Mouse (Mus musculus): ENCODE measurements around the gene Tbk1.

Gene Tbk1

DNA sequence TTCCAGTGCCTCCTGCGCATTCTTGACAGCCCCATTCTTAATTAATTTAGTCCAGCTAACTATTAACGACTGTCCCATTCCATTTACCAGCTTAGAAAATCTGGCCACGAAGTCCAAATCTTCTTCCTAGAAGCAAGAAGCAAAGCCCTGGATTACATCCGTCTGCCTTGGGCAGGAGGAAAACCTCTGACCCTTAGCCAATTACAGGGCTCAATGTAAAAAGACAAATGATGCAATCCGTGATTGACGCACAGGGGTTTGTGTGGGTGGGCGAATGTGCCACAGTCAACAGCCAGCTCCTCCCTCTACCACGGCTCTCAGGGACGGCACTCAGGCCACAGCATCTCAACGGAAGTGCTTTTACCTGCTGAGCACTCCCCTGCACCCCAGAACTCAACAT lies 25.0 kb upstream of the Tbk1 start:
- DNase-seq (ENCODE audit: low read depth, low spot score), result no peak
- H3K27me3 ChIP-seq (ENCODE audit: control insufficient read depth, insufficient read depth, low read length, poor library complexity, severe bottlenecking), result no peaks in the 10 kb centered on the region
- H3K36me3 ChIP-seq (ENCODE audit: control insufficient read depth, insufficient read depth, low read length, poor library complexity, severe bottlenecking), result peaks cover 20% of the 10 kb centered on the region

DNA sequence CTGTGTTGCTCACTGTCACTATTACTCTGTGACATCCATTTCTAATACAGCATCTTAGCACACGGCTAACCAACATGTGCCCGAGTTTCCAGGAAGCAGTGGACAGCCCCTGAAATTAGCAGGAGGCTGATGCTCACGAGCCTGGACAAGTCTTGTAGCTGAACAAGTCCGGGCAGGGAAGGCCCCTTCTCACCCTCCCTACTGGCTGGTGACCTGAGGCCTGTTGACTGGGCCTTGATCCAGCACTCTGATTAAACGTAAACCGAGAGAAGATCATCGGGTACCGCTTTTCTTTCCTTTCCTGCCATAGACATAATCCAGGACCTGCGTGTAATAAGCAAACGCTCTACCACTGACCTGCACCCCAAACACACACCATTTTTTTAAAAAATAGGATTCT lies 21.6 kb upstream of the Tbk1 start:
- DNase-seq (ENCODE audit: low read depth, low spot score), result no peak
- Histone ChIP-seq H3K36me3 (ENCODE audit: control insufficient read depth, insufficient read depth, low read length, poor library complexity, severe bottlenecking) (peaks cover 24% of the 10 kb centered on the region), H3K27me3 (ENCODE audit: control insufficient read depth, insufficient read depth, low read length, poor library complexity, severe bottlenecking) (no peaks in the 10 kb centered on the region)

DNA sequence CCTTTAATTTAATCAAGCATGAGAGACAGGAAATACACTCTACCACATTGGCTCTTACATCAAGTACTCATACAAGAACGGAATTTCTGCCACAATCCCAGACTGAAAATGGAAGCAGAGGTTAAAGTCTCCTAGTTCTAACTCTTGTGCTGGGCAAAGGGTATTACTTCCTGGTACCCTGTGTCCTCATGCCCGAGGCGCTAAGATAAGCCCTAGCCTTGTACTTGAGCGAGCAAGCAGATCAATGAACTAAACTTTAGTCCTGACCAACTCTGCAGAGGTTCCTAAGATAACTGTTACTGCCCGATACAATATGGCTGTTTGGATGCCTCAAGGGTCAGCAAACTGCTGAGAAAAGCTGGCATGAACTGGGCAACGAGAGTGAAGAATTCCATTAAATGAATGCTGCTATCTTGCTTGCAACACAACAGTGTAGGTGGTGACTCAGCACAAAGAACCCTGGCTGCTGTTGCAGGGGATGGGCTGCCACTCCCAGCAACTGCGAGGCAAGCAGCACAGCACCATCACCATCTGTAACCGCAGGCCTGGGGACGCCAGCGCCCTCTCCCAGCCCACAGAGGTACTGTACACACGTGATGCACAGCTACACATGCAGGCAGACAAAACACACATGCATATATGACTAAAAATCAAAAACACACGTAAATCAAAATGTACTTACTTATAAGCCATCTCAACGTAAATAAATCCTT lies 18.2 kb upstream of the Tbk1 start:
- Histone ChIP-seq H3K27me3 (ENCODE audit: control insufficient read depth, insufficient read depth, low read length, poor library complexity, severe bottlenecking) (no peaks in the 10 kb centered on the region), H3K36me3 (ENCODE audit: control insufficient read depth, insufficient read depth, low read length, poor library complexity, severe bottlenecking) (peaks cover 24% of the 10 kb centered on the region)
- no peak for DNase-seq (ENCODE audit: low read depth, low spot score)

DNA sequence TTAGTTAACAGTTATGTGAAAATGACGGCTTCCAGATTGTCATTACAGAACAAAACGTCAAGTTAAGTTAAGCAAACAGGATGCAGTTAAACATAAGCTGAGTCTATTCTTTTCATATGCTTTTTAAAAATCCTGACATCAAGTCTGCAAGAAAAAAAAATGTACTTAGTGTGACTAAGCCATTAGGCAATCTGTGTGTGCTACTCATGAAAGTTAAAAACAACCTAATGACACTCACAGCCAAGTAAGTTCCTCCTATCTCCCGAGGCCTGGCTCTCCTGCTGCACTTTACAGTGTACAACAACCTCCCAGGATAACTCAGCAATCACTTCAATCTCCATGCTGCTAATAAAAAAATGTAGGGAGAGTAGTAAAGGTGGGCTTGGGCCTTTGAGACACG lies 17.0 kb upstream of the Tbk1 start:
- DNase-seq (ENCODE audit: low read depth, low spot score), result no peak
- no peaks in the 10 kb centered on the region for H3K27me3 ChIP-seq (ENCODE audit: control insufficient read depth, insufficient read depth, low read length, poor library complexity, severe bottlenecking)
- peaks cover 25% of the 10 kb centered on the region for H3K36me3 ChIP-seq (ENCODE audit: control insufficient read depth, insufficient read depth, low read length, poor library complexity, severe bottlenecking)

DNA sequence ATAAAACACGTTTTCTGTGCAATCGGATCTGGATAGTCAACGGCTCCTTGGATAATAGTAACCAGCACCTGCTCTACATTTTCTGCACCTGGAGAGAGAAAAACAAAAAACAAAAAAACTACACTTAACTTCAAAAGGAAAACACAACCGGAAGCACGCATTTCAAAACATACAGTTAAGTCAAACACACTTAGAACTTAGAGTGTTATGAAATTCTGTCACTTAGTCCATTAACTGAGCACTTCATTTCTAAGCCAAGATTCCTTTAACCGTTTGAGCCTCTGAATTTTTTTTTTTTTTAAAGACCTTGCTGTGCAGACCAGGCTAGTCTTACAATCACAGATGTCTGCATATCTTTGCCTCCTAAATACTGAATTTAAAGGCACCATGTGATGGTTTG lies 14.7 kb upstream of the Tbk1 start:
- H3K27me3 ChIP-seq (ENCODE audit: control insufficient read depth, insufficient read depth, low read length, poor library complexity, severe bottlenecking), result no peaks in the 10 kb centered on the region
- peaks cover 22% of the 10 kb centered on the region for H3K36me3 ChIP-seq (ENCODE audit: control insufficient read depth, insufficient read depth, low read length, poor library complexity, severe bottlenecking)
- DNase-seq (ENCODE audit: low read depth, low spot score), result no peak

DNA sequence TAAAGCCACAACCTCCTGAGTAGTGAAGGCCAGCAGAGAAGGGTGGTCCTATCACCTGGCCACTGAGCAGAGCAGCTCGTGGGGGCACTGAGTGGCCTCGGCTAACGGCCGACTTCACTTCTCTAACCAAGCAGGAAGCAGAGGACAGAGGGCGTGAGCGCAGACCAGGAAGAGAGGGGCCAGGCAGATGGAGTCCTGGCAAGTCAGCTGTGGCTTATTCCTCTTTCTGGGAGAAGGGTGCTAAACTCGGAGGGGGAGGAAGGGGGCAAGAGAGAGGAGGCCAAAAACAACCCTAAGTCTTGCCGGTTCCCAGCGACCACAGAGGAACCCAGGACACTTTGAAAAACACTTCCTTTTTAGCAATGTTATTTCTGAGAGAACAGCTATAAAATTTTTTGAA lies 10.0 kb upstream of the Tbk1 start:
- no peak for DNase-seq (ENCODE audit: low read depth, low spot score)
- Histone ChIP-seq H3K36me3 (ENCODE audit: control insufficient read depth, insufficient read depth, low read length, poor library complexity, severe bottlenecking) (peaks cover 8% of the 10 kb centered on the region), H3K27me3 (ENCODE audit: control insufficient read depth, insufficient read depth, low read length, poor library complexity, severe bottlenecking) (no peaks in the 10 kb centered on the region)

DNA sequence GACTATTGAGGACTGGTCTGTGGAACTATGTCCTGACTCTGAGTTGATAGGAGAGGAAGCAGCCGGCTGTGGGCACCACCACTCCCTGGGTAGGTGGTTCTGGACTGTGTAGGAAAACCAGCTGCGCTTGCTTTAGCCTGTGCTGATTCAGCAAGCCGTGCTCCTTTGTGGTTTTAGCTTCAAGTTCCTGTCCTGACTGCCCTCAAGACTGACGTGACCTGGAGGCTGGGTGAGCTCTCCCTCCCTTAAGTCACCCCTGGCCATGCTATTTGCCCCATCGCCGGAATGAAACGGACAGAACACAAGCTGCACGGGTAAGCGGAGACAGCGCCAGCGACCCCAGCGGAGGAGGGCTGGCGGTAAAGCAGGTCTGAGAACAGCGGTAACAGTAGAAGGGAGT lies 4.5 kb upstream of the Tbk1 start:
- DNase-seq (ENCODE audit: low read depth, low spot score), result no peak
- Histone ChIP-seq H3K36me3 (ENCODE audit: control insufficient read depth, insufficient read depth, low read length, poor library complexity, severe bottlenecking) (peaks cover 2% of the 10 kb centered on the region), H3K27me3 (ENCODE audit: control insufficient read depth, insufficient read depth, low read length, poor library complexity, severe bottlenecking) (no peaks in the 10 kb centered on the region)

DNA sequence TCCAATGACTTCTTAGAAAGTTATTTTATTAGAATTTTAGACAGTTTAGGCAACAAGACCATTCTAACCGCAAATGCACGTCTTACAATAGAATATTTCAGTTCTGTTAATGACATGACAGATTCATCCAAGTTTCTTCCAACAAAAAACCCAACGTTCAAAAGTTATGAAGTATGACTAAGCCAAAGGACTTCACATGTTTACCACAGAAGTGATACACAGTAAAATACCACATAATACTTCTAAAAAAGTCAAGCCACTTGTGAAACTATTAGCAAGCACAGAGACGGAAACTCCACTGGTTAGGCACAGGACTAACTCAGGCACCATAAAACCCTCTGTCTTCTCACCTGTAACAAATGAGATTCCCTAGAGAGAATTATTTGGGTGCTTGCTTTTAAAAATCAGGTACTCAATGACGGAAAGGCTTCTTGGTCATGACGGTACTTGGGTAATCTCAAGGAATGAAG lies 819 bp upstream of the Tbk1 start:
- peak; percentile 42 for DNase-seq (ENCODE audit: low read depth, low spot score)

DNA sequence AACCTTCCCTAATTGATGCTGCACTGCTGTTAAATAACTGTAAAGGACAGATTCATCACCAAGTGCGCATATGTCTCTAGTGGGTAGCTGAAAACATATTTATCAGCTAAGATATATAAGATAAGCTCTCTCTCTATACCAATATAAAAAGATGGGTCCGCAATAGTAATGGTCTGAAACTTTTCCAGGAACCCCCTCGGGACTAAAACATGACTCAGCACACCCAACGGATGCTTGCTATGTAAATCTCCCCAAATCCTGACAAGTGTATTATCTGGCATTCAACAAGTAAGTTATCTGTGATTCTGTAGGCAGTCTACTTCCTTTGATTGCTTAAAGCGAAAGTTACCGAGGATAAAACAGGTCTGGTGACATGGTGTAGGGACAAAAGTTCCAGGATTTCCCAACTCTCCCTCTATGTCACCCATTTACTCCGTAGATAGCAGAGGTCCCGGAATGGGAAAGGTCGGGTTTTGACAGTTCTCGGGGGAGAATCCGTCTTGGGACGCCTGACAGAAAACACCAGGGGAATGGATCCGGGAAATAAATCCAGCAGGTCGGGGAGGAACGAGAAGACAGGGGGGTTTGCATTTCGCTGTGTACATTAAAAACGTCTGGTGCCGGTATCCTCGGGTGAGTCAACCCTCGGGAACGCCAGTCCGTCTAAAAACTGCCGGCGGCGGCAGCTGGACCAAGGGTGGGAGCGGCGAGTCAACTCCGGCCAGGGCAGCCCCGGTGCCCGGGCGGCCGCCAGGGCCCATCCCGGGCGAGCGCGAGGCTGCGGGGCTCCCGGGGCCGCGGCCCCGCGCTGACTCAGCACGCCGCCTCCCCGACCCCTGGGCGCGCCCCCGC lies 570 bp downstream of the Tbk1 start:
- H3K27me3 ChIP-seq (ENCODE audit: control insufficient read depth, insufficient read depth, low read length, poor library complexity, severe bottlenecking), result no peaks in the 10 kb centered on the region

More for the DNA sequence above, 819 bp upstream of the Tbk1 start:
- no peaks in the 10 kb centered on the region for H3K27me3 ChIP-seq (ENCODE audit: control insufficient read depth, insufficient read depth, low read length, poor library complexity, severe bottlenecking)
- H3K36me3 ChIP-seq (ENCODE audit: control insufficient read depth, insufficient read depth, low read length, poor library complexity, severe bottlenecking), result peaks cover 2% of the 10 kb centered on the region; the same call in 1 of the 2 replicates

DNA sequence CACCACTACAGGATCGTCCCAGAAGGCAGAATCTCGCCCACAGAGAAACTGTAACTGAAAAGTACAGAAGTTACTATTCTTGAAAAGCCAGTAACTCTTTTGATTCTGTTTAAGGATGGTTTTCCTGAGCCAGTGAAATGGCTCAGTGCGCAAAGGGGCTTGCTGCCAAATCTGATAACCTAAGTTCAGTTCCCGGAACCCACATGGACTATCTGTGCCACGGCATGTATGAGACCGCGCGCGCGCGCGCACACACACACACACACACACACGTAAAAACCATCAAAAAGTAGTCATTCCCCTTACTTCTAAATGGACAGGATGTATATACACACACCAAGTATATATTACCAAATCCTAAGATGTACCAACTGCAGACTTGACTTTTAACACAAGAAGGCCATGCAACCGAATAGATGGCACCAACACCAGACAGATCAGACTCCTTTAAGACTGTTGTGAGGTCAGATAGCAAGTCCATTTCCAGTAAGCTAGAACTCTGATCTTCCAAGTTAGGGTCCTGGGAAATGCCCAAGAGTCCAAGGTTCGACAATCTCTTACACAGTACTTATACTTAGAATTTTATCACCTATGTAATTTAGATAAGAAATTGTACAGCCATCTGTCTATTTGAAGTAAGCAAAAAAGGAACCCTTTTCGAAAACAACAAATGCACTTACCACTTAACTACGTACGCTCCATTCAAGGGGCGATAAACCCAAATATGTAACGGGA lies 1.4 kb downstream of the Tbk1 start:
- peaks cover 4% of the 10 kb centered on the region; the same call in 1 of the 2 replicates for H3K36me3 ChIP-seq (ENCODE audit: control insufficient read depth, insufficient read depth, low read length, poor library complexity, severe bottlenecking)
- DNase-seq (ENCODE audit: low read depth, low spot score), result no peak
- no peaks in the 10 kb centered on the region for H3K27me3 ChIP-seq (ENCODE audit: control insufficient read depth, insufficient read depth, low read length, poor library complexity, severe bottlenecking)

More for the DNA sequence above, 570 bp downstream of the Tbk1 start:
- DNase-seq (ENCODE audit: low read depth, low spot score), result peak; percentile 47
- peaks cover 3% of the 10 kb centered on the region; the same call in 1 of the 2 replicates for H3K36me3 ChIP-seq (ENCODE audit: control insufficient read depth, insufficient read depth, low read length, poor library complexity, severe bottlenecking)

DNA sequence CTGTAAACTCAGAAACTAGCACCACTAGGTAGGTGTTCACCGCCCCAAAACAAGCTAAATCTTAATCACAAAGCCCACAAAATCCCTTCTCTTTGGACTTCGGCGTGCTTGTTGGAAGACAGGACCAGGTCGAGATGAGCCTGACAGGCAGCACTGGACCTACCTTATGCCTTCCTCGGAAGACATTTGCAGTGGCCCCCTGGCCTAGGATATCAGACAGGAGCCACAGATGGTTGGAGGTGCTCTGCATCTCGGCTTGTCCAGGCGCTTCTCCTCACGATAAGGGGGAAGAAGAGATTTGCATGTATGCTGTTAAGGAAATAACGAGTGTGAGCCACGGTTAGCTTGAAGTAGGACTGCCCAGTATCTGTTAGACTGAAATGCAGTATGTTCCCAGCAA lies 2.6 kb downstream of the Tbk1 start:
- Histone ChIP-seq H3K36me3 (ENCODE audit: control insufficient read depth, insufficient read depth, low read length, poor library complexity, severe bottlenecking) (peaks cover 5% of the 10 kb centered on the region; the same call in 1 of the 2 replicates), H3K27me3 (ENCODE audit: control insufficient read depth, insufficient read depth, low read length, poor library complexity, severe bottlenecking) (no peaks in the 10 kb centered on the region)
- no peak for DNase-seq (ENCODE audit: low read depth, low spot score)

DNA sequence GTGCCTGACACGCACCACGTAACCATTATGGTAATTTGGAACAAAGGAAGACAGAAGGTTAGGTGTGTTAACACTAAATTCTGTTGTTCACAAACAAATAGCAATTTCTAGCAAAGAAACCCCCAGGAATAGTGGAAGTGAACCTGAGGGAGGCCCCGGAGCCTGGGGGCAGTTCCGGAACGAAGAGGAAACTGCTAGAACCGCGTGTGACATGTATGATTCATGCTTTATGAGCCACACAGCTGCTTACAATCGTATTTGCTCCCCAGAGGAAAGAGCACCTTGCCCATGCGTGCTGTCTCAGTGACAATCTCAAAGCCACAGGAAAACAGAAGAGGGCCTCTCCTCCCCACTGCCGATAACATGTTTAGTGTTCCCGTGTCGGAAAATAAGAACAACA lies 3.6 kb downstream of the Tbk1 start:
- peak; percentile 87 for DNase-seq (ENCODE audit: low read depth, low spot score)
- H3K27me3 ChIP-seq (ENCODE audit: control insufficient read depth, insufficient read depth, low read length, poor library complexity, severe bottlenecking), result no peaks in the 10 kb centered on the region

DNA sequence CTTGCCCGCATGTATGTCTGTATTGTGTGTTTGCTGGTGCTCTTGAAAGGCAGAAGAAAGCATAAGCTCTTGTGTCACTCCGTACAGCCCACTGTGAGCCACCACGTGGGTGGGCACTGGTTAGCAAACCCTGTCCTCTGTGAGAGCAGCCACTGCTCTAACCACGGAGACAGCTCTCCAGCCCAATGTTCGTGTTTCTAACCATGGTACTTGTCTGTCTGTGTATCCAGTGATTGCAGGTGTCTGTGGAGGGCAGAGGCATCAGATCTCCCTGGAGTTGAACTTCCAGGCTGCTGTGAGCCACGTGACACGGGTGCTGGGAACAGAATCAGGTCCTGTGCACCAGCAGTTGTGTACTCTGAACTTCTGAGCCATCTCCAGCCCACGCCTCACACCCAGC lies 4.3 kb downstream of the Tbk1 start:
- Histone ChIP-seq H3K36me3 (ENCODE audit: control insufficient read depth, insufficient read depth, low read length, poor library complexity, severe bottlenecking) (peaks cover 10% of the 10 kb centered on the region; the same call in 1 of the 2 replicates), H3K27me3 (ENCODE audit: control insufficient read depth, insufficient read depth, low read length, poor library complexity, severe bottlenecking) (no peaks in the 10 kb centered on the region)
- DNase-seq (ENCODE audit: low read depth, low spot score), result no peak

More for the DNA sequence above, 3.6 kb downstream of the Tbk1 start:
- H3K36me3 ChIP-seq (ENCODE audit: control insufficient read depth, insufficient read depth, low read length, poor library complexity, severe bottlenecking), result peaks cover 5% of the 10 kb centered on the region; the same call in 1 of the 2 replicates

DNA sequence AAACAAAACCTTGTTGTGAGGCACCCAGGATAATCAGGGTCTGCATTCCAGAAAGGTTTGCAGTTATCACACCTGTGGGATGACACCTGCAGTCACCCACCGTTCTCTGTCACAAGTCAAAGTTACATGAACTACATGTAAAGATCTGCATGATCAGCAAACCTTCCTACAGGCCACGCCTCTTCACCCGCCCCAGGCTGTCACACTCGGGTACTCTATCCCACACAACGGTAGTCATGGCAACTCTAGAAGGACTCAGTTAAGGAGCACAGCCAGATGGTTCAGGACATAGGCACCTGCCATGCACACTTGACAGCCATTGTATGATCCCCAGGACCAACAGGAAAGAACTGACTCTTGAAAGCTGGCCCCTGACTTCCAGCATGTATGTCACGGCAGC lies 5.2 kb downstream of the Tbk1 start:
- Histone ChIP-seq H3K27me3 (ENCODE audit: control insufficient read depth, insufficient read depth, low read length, poor library complexity, severe bottlenecking) (no peaks in the 10 kb centered on the region), H3K36me3 (ENCODE audit: control insufficient read depth, insufficient read depth, low read length, poor library complexity, severe bottlenecking) (peaks cover 11% of the 10 kb centered on the region; the same call in 1 of the 2 replicates)
- DNase-seq (ENCODE audit: low read depth, low spot score), result peak; percentile 12

Measured in splenic B cell, adult 2 months (primary cell).